Mouse (Mus musculus): ENCODE results near the gene Itsn2.
A peak's percentile ranks its signal among the peaks of the same experiment; 100 is the strongest.
"Not testable (repeated sequence)": the region's sequence is repeated elsewhere in the genome, so short reads cannot be mapped to it uniquely, and the experiment has no call there.

Gene Itsn2

GRCm38 (mm10) chr12:4598666-4599428 lies 6.4 kb downstream of the Itsn2 start:
- no peak for DNase-seq (ENCODE audit: low spot score in 2 of 2)

- DNase-seq (ENCODE audit: low spot score in 2 of 2), result no peak
Measured at GRCm38 (mm10) chr12:4599713-4600112, 7.3 kb downstream of the Itsn2 start.

- no peak for DNase-seq (ENCODE audit: low spot score in 2 of 2)
Measured at GRCm38 (mm10) chr12:4606625-4607024, 14.2 kb downstream of the Itsn2 start.

GRCm38 (mm10) chr12:4614722-4615121 lies 22.3 kb downstream of the Itsn2 start:
- no peak for DNase-seq (ENCODE audit: low spot score in 2 of 2)

- DNase-seq (ENCODE audit: low spot score in 2 of 2), result no peak
Measured at GRCm38 (mm10) chr12:4624201-4624600, 31.8 kb downstream of the Itsn2 start.

- DNase-seq (ENCODE audit: low spot score in 2 of 2), result no peak
Measured at GRCm38 (mm10) chr12:4632957-4633356, 40.5 kb downstream of the Itsn2 start.

- DNase-seq (ENCODE audit: low spot score in 2 of 2), result no peak
Measured at GRCm38 (mm10) chr12:4638438-4638837, 46.0 kb downstream of the Itsn2 start.

GRCm38 (mm10) chr12:4640737-4641136 lies 48.3 kb downstream of the Itsn2 start:
- DNase-seq (ENCODE audit: low spot score in 2 of 2), result no peak

- DNase-seq (ENCODE audit: low spot score in 2 of 2), result no peak
Measured at GRCm38 (mm10) chr12:4656813-4657212, 64.4 kb downstream of the Itsn2 start.

GRCm38 (mm10) chr12:4664929-4665674 lies 72.7 kb downstream of the Itsn2 start:
- DNase-seq (ENCODE audit: low spot score in 2 of 2), result no peak

- DNase-seq (ENCODE audit: low spot score in 2 of 2), result no peak
Measured at GRCm38 (mm10) chr12:4665675-4666037, 73.2 kb downstream of the Itsn2 start.

- DNase-seq (ENCODE audit: low spot score in 2 of 2), result no peak
Measured at GRCm38 (mm10) chr12:4676336-4676735, 83.9 kb downstream of the Itsn2 start.

- DNase-seq (ENCODE audit: low spot score in 2 of 2), result peak; percentile 54 to 79
Measured at GRCm38 (mm10) chr12:4679971-4680370, 87.5 kb downstream of the Itsn2 start.

- no peak for DNase-seq (ENCODE audit: low spot score in 2 of 2)
Measured at GRCm38 (mm10) chr12:4685441-4685840, 93.0 kb downstream of the Itsn2 start.

- no peak for DNase-seq (ENCODE audit: low spot score in 2 of 2)
Measured at GRCm38 (mm10) chr12:4688386-4688785, 95.9 kb downstream of the Itsn2 start.

GRCm38 (mm10) chr12:4689341-4689740 lies 96.9 kb downstream of the Itsn2 start:
- no peak for DNase-seq (ENCODE audit: low spot score in 2 of 2)

- DNase-seq (ENCODE audit: low spot score in 2 of 2), result no peak
Measured at GRCm38 (mm10) chr12:4691193-4691592, 98.8 kb downstream of the Itsn2 start.

GRCm38 (mm10) chr12:4694534-4694933 lies 102.1 kb downstream of the Itsn2 start:
- DNase-seq (ENCODE audit: low spot score in 2 of 2), result no peak

- not testable (repeated sequence) for DNase-seq (ENCODE audit: low spot score in 2 of 2)
Measured at GRCm38 (mm10) chr12:4705626-4706025, 113.2 kb downstream of the Itsn2 start.

- DNase-seq (ENCODE audit: low spot score in 2 of 2), result no peak
Measured at GRCm38 (mm10) chr12:4706175-4706574, 113.7 kb downstream of the Itsn2 start.

GRCm38 (mm10) chr12:4706901-4707300 lies 114.5 kb downstream of the Itsn2 start:
- no peak for DNase-seq (ENCODE audit: low spot score in 2 of 2)

GRCm38 (mm10) chr12:4707488-4708017 lies 115.1 kb downstream of the Itsn2 start:
- DNase-seq (ENCODE audit: low spot score in 2 of 2), result no peak

- DNase-seq (ENCODE audit: low spot score in 2 of 2), result no peak
Measured at GRCm38 (mm10) chr12:4708296-4708695, 115.9 kb downstream of the Itsn2 start.
